Mouse (Mus musculus): ENCODE data around the gene Cdc40. TPM values are rescaled to one million over a fixed set of nuclear protein-coding genes. Genes with fewer than 3 reads are reported as not detected.

Gene Cdc40
- polyA plus RNA-seq (2012; rRNA removed) = 12.5 and 14.4 TPM in 2 replicates

DNA sequence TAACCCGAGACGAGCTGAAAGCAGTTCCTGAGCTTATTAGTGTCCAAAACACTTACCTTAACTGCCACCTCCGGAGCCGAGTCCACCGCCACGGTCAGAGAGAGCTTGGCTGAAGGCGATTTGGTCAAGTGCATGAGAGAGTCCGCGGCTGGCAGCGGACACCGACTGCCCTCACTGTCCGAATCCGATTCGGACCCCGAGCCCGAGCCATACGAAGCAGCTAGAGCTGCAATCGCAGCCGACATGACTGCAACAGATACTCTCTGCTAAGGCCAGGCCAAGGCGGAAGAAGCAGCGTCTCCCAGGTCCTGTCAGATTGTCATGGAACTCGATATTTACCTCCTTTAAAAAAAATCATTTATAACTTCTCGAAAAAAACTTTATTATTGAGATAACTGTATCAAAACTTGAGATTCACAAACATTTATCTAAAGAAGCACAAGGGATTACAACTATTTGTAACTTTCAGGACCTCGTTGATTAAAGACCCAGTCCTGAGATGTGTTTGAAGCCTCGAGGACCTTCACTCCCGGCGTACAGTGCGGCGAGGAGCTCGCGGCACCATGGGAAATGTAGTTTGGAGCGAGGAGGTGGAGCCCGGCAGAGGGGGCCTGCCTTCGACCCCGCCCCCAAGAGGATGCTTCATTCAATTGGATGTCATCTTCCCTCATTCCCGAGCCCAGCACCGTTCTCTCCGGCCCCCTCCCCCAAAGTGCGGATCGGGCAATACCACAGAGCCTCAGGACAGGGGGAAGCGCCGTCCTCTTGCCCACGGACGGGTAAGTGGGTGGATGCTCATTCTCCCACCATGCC is at the start of gene Cdc40, which contains the start of gene Wasf1:
Cdc40 (minus strand) TSS at position 481 of the 813 bp plus-strand sequence.
Wasf1 (plus strand) TSS at position 645 of the 813 bp plus-strand sequence.
- under 1% methylated on average over 44 of the region's 44 CpGs for WGBS
- Histone ChIP-seq H3K4me1 (ENCODE audit: control insufficient read depth, insufficient read depth, low read length) (0 out of 2 replicates have a peak, but pooled peaks cover 3% of the 10 kb centered on the region), H3K27ac (ENCODE audit: insufficient read depth, low read depth, low read length) (peak within 1 kb of the TSS; percentile 89), H3K4me3 (ENCODE audit: insufficient read depth, low read depth, low read length) (peak within 1 kb of the TSS; percentile 95), H3K36me3 (ENCODE audit: control insufficient read depth, insufficient read depth, low read length) (no peaks in the 10 kb centered on the region), H3K27me3 (replicated peaks; ENCODE audit: control insufficient read depth, insufficient read depth, low read length) (no peaks in the 10 kb centered on the region)
- DNase-seq = peak; percentile 98
- TF ChIP-seq POLR2A (IDR thresholded peaks at IDR 0.05; ENCODE audit: low read depth, low read length) = peak; percentile 89
- no peak for TF ChIP-seq CTCF (conservative IDR thresholded peaks at IDR 0.05; ENCODE audit: insufficient read depth, insufficient read length, low read depth, low read length)

DNA sequence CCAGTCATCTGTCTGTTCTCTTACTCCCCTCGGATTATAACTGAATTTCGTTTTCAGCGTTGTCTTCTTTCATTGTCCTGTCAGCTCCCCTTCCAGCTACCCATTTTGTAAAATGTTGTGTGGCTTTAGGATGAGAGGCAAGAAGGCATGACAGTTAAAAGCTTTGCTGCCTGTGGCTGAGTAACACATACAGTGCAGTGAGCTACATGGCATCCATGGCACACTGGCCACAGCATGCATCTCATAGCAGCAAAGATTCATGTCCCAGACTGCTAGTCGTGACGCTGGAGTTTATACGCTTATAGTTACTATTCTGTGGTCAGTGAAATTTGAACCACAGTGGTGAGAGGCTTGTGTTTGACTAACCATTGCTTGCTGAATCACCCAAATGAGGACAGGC is 36.4 kb upstream of the Cdc40 start:
- Histone ChIP-seq H3K36me3 (ENCODE audit: control insufficient read depth, insufficient read depth, low read length) (no peaks in the 10 kb centered on the region), H3K27me3 (replicated peaks; ENCODE audit: control insufficient read depth, insufficient read depth, low read length) (no peaks in the 10 kb centered on the region), H3K4me1 (ENCODE audit: control insufficient read depth, insufficient read depth, low read length) (no peaks in the 10 kb centered on the region), H3K27ac (ENCODE audit: insufficient read depth, low read depth, low read length) (no peak overlapping the region), H3K4me3 (ENCODE audit: insufficient read depth, low read depth, low read length) (no peak overlapping the region)
- 73% methylated on average over 6 of the region's 6 CpGs for WGBS
- DNase-seq = no peak
- no peak for TF ChIP-seq POLR2A (IDR thresholded peaks at IDR 0.05; ENCODE audit: low read depth, low read length)
- no peak for TF ChIP-seq CTCF (conservative IDR thresholded peaks at IDR 0.05; ENCODE audit: insufficient read depth, insufficient read length, low read depth, low read length)

- H3K27me3 ChIP-seq (replicated peaks; ENCODE audit: control insufficient read depth, insufficient read depth, low read length) = no peaks in the 10 kb centered on the region
Observed at GRCm38 (mm10) chr10:40918669-40919440, 35.7 kb upstream of the Cdc40 start.

GRCm38 (mm10) chr10:40915240-40915639 is 32.1 kb upstream of the Cdc40 start:
- Histone ChIP-seq H3K4me1 (ENCODE audit: control insufficient read depth, insufficient read depth, low read length) (no peaks in the 10 kb centered on the region), H3K36me3 (ENCODE audit: control insufficient read depth, insufficient read depth, low read length) (no peaks in the 10 kb centered on the region), H3K4me3 (ENCODE audit: insufficient read depth, low read depth, low read length) (no peak overlapping the region), H3K27ac (ENCODE audit: insufficient read depth, low read depth, low read length) (no peak overlapping the region), H3K27me3 (replicated peaks; ENCODE audit: control insufficient read depth, insufficient read depth, low read length) (no peaks in the 10 kb centered on the region)
- no peak for DNase-seq
- no peak for TF ChIP-seq CTCF (conservative IDR thresholded peaks at IDR 0.05; ENCODE audit: insufficient read depth, insufficient read length, low read depth, low read length)
- TF ChIP-seq POLR2A (IDR thresholded peaks at IDR 0.05; ENCODE audit: low read depth, low read length) = no peak
- 75% methylated on average over 2 of the region's 2 CpGs for WGBS

More at GRCm38 (mm10) chr10:40918669-40919440, 35.7 kb upstream of the Cdc40 start:
- DNase-seq = no peak
- Histone ChIP-seq H3K4me1 (ENCODE audit: control insufficient read depth, insufficient read depth, low read length) (no peaks in the 10 kb centered on the region), H3K27ac (ENCODE audit: insufficient read depth, low read depth, low read length) (no peak overlapping the region), H3K36me3 (ENCODE audit: control insufficient read depth, insufficient read depth, low read length) (no peaks in the 10 kb centered on the region), H3K4me3 (ENCODE audit: insufficient read depth, low read depth, low read length) (no peak overlapping the region)
- TF ChIP-seq CTCF (conservative IDR thresholded peaks at IDR 0.05; ENCODE audit: insufficient read depth, insufficient read length, low read depth, low read length) (no peak), POLR2A (IDR thresholded peaks at IDR 0.05; ENCODE audit: low read depth, low read length) (no peak)
- WGBS = 85% methylated on average over 8 of the region's 8 CpGs

DNA sequence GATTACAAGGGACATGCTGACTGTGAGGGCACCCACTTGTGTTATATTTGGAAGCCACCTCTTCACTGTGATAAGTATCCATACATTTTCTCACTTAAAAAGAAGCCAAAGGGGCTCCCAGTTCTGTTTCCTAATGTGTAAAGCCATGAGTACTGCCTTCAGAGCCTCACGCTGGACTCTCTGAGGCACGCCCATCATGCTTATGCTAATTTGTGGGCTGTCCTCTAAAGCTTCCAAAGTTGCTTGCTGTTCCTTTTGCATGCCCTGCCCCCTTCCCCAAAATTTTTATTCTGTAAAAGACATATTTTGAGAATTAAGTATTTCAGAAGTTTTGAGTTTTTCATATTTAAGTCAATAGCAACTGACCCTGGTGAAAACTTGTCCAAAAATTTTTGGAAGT is 27.7 kb upstream of the Cdc40 start:
- no peak for DNase-seq
- Histone ChIP-seq H3K27ac (ENCODE audit: insufficient read depth, low read depth, low read length) (no peak overlapping the region), H3K36me3 (ENCODE audit: control insufficient read depth, insufficient read depth, low read length) (no peaks in the 10 kb centered on the region), H3K27me3 (replicated peaks; ENCODE audit: control insufficient read depth, insufficient read depth, low read length) (no peaks in the 10 kb centered on the region), H3K4me3 (ENCODE audit: insufficient read depth, low read depth, low read length) (no peak overlapping the region), H3K4me1 (ENCODE audit: control insufficient read depth, insufficient read depth, low read length) (no peaks in the 10 kb centered on the region)
- 71% methylated on average over 2 of the region's 2 CpGs for WGBS
- no peak for TF ChIP-seq POLR2A (IDR thresholded peaks at IDR 0.05; ENCODE audit: low read depth, low read length)
- no peak for TF ChIP-seq CTCF (conservative IDR thresholded peaks at IDR 0.05; ENCODE audit: insufficient read depth, insufficient read length, low read depth, low read length)

GRCm38 (mm10) chr10:40908580-40908979 is 25.5 kb upstream of the Cdc40 start:
- no peak for TF ChIP-seq POLR2A (IDR thresholded peaks at IDR 0.05; ENCODE audit: low read depth, low read length)
- no peak for TF ChIP-seq CTCF (conservative IDR thresholded peaks at IDR 0.05; ENCODE audit: insufficient read depth, insufficient read length, low read depth, low read length)
- Histone ChIP-seq H3K27ac (ENCODE audit: insufficient read depth, low read depth, low read length) (no peak overlapping the region), H3K36me3 (ENCODE audit: control insufficient read depth, insufficient read depth, low read length) (no peaks in the 10 kb centered on the region), H3K4me1 (ENCODE audit: control insufficient read depth, insufficient read depth, low read length) (no peaks in the 10 kb centered on the region), H3K4me3 (ENCODE audit: insufficient read depth, low read depth, low read length) (no peak overlapping the region), H3K27me3 (replicated peaks; ENCODE audit: control insufficient read depth, insufficient read depth, low read length) (no peaks in the 10 kb centered on the region)
- no peak for DNase-seq
- 20% methylated on average over 2 of the region's 2 CpGs for WGBS

GRCm38 (mm10) chr10:40906802-40907201 is 23.7 kb upstream of the Cdc40 start:
- Histone ChIP-seq H3K36me3 (ENCODE audit: control insufficient read depth, insufficient read depth, low read length) (no peaks in the 10 kb centered on the region), H3K4me1 (ENCODE audit: control insufficient read depth, insufficient read depth, low read length) (no peaks in the 10 kb centered on the region), H3K27me3 (replicated peaks; ENCODE audit: control insufficient read depth, insufficient read depth, low read length) (no peaks in the 10 kb centered on the region), H3K27ac (ENCODE audit: insufficient read depth, low read depth, low read length) (no peak overlapping the region), H3K4me3 (ENCODE audit: insufficient read depth, low read depth, low read length) (no peak overlapping the region)
- no peak for TF ChIP-seq POLR2A (IDR thresholded peaks at IDR 0.05; ENCODE audit: low read depth, low read length)
- no peak for TF ChIP-seq CTCF (conservative IDR thresholded peaks at IDR 0.05; ENCODE audit: insufficient read depth, insufficient read length, low read depth, low read length)
- DNase-seq = no peak
- WGBS = 46% methylated on average over 7 of the region's 7 CpGs

Measured in kidney, adult 2 months (tissue).